Mouse (Mus musculus) heart, postnatal 0 days (tissue): ENCODE measurements at regions not wholly inside any gene's neighbourhood (a gene's known extent, or its start where the extent isn't known, plus 50 kb on each side); places are given as distances from the start of the nearest gene placed in this dataset.

Experiments
- ATAC-seq: fragments of 200-750 bp; cut with Nextera tagmentation; 2 replicates; pipeline ENCODE4 v1.8.0; 2017; ENCODE audit warnings: low read depth, moderate number of reproducible peaks, moderate library complexity; ENCODE audit not compliant: insufficient read depth
- DNase-seq: peaks from one replicate; pipeline ENCODE4 v3.0.0-alpha.2; 2016; ENCODE audit warnings: low spot score
- H3K27ac ChIP-seq: fragments of 300-500 bp; sonication (generic); 2 replicates; pipeline ENCODE4 v1.5.1; 2014; ENCODE audit warnings: low read depth, mild to moderate bottlenecking
- H3K27me3 ChIP-seq: fragments of 300-500 bp; sonication (generic); 2 replicates; pipeline ENCODE4 v1.6.1; 2014; ENCODE audit warnings: low read length, mixed read lengths; ENCODE audit not compliant: control insufficient read depth, insufficient read depth
- H3K36me3 ChIP-seq: fragments of 300-500 bp; sonication (generic); replicated peaks from 2 replicates; pipeline ENCODE4 v1.6.1; 2014; ENCODE audit warnings: low read length, mixed read lengths; ENCODE audit not compliant: control insufficient read depth, insufficient read depth
- H3K4me1 ChIP-seq: fragments of 300-500 bp; sonication (generic); 2 replicates; pipeline ENCODE4 v1.6.1; 2014; ENCODE audit warnings: antibody characterized with exemption; ENCODE audit not compliant: control insufficient read depth, insufficient read depth
- H3K4me2 ChIP-seq: fragments of 300-500 bp; sonication (generic); 2 replicates; pipeline ENCODE4 v1.6.1; 2014; ENCODE audit warnings: low read depth, mild to moderate bottlenecking, low read length, moderate library complexity
- H3K4me3 ChIP-seq: fragments of 300-500 bp; sonication (generic); 2 replicates; pipeline ENCODE4 v1.5.1; 2014; ENCODE audit warnings: low read depth, low read length
- H3K9ac ChIP-seq: fragments of 300-500 bp; sonication (generic); replicated peaks from 2 replicates; pipeline ENCODE4 v1.6.1; 2014; ENCODE audit warnings: low read depth, low read length, mixed read lengths
- H3K9me3 ChIP-seq: fragments of 300-500 bp; sonication (generic); replicated peaks from 2 replicates; pipeline ENCODE4 v1.6.1; 2016; ENCODE audit warnings: low read length; ENCODE audit not compliant: control insufficient read depth
- CTCF ChIP-seq: IDR thresholded peaks from 2 replicates; pipeline ENCODE4 v1.5.1; 2016; ENCODE audit warnings: antibody characterized with exemption, control low read depth, low read depth
- EP300 ChIP-seq: IDR thresholded peaks from 2 replicates; pipeline ENCODE4 v1.6.1; 2016; ENCODE audit warnings: antibody characterized with exemption, low read depth
- WGBS: fragments of 180-500 bp; shearing (Covaris S2); extraction: QIAGEN DNeasy Blood & Tissue Kit; methylation state at CpG from one replicate; pipeline ENCODE4 v1.1.7; 2014; 5-methylcytosine and 5-hydroxymethylcytosine counted together

GRCm38 (mm10) chr13:70336069-70336468 lies 301.4 kb downstream of the Ice1 start:
- Histone ChIP-seq H3K36me3 (no peaks in the 10 kb centered on the region), H3K9me3 (no peaks in the 10 kb centered on the region), H3K27ac (no peak overlapping the region), H3K4me1 (no peaks in the 10 kb centered on the region), H3K27me3 (no peaks in the 10 kb centered on the region), H3K9ac (no peak overlapping the region), H3K4me2 (no peak overlapping the region), H3K4me3 (no peak overlapping the region)
- ATAC-seq (no peak), DNase-seq (no peak)
- WGBS: 65% methylated on average over 4 of the region's 4 CpGs
- TF ChIP-seq EP300: no peak
- TF ChIP-seq CTCF: no peak

DNA sequence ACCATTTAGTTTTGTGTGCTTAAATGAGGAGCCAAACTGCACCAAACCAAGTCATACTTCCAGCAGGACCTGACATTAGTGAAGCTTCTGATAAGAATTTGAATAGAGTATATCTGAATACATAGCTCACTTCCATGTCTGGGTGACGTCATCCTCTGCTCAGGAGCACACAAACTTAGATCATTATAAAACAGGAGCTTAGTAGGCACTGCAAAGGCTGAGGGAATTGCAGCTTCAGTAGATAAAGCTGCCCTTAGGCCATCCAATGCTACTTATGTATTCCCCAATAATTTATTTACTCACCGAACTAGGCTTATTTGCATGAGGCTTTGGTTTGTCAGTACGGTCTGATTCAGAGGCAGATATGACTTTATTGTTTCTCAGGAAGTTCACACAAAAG lies 297.0 kb downstream of the Ice1 start:
- no peaks in the 10 kb centered on the region for H3K27me3 ChIP-seq
- no peaks in the 10 kb centered on the region for H3K36me3 ChIP-seq
- H3K4me2 ChIP-seq: no peak overlapping the region
- no peaks in the 10 kb centered on the region for H3K9me3 ChIP-seq
- H3K9ac ChIP-seq: no peak overlapping the region
- 48% methylated on average over 3 of the region's 3 CpGs for WGBS
- H3K4me3 ChIP-seq: no peak overlapping the region
- H3K4me1 ChIP-seq: no peaks in the 10 kb centered on the region
- no peak overlapping the region for H3K27ac ChIP-seq
- DNase-seq (no peak), ATAC-seq (no peak)
- no peak for TF ChIP-seq CTCF

DNA sequence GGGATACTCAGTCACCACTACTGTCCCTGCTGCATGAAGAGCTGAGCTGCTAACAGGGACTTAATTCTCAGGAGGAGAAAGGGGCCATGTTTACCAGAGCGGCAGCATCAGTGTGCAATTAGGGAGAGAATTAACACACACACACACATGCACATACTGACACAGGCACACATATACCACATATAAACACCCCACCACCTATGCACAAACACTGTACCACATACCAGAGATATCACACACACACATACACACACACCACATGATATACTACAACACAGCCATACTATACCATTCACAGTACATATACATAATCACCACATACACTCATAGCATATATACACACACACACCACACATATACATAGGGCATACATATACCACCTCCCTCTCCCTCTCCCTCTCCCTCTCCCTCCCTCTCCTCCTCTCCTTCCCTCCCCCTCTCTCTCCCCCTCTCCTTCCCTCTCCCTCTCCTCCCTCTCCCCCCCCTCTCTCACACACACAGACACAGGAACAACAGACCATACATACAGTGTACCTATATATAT lies 294.2 kb downstream of the Ice1 start:
- ATAC-seq: no peak
- Histone ChIP-seq H3K4me3 (no peak overlapping the region), H3K9me3 (no peaks in the 10 kb centered on the region), H3K4me2 (no peak overlapping the region), H3K9ac (no peak overlapping the region), H3K27ac (no peak overlapping the region), H3K36me3 (no peaks in the 10 kb centered on the region), H3K4me1 (no peaks in the 10 kb centered on the region), H3K27me3 (no peaks in the 10 kb centered on the region)
- no peak for DNase-seq
- no peak for TF ChIP-seq EP300
- no peak for TF ChIP-seq CTCF
- WGBS: 85% methylated on average over 1 of the region's 1 CpGs

GRCm38 (mm10) chr13:70343911-70344310 lies 293.5 kb downstream of the Ice1 start:
- Histone ChIP-seq H3K4me1 (no peaks in the 10 kb centered on the region), H3K4me2 (no peak overlapping the region), H3K36me3 (no peaks in the 10 kb centered on the region), H3K27ac (no peak overlapping the region), H3K9me3 (no peaks in the 10 kb centered on the region), H3K27me3 (no peaks in the 10 kb centered on the region), H3K4me3 (no peak overlapping the region), H3K9ac (no peak overlapping the region)
- DNase-seq: no peak
- no peak for TF ChIP-seq CTCF
- no peak for TF ChIP-seq EP300
- ATAC-seq: no peak
- 59% methylated on average over 2 of the region's 2 CpGs for WGBS

DNA sequence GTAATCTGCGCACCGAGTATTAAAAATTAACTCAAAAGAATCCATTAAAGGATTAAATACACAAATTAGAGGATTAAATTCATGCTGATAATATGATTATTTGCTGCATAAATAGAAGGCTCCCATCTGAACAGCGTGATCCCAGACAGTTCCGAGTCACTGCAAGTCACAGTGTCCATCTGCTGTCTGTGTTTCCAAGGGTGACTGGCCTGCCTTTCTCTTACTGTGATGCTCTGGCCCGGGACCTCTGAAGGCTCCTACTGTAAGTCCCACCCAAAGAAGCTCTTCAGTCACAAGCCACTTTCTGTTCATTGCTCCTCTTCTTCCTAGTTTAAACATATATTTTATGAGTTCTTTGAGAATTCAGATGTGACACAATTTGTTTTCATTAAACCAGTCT lies 293.1 kb downstream of the Ice1 start:
- no peaks in the 10 kb centered on the region for H3K36me3 ChIP-seq
- no peaks in the 10 kb centered on the region for H3K4me1 ChIP-seq
- H3K4me3 ChIP-seq: no peak overlapping the region
- H3K27ac ChIP-seq: no peak overlapping the region
- TF ChIP-seq CTCF (no peak), EP300 (no peak)
- H3K4me2 ChIP-seq: no peak overlapping the region
- ATAC-seq (no peak), DNase-seq (no peak)
- no peaks in the 10 kb centered on the region for H3K9me3 ChIP-seq
- WGBS: 72% methylated on average over 5 of the region's 5 CpGs
- no peak overlapping the region for H3K9ac ChIP-seq
- no peaks in the 10 kb centered on the region for H3K27me3 ChIP-seq

DNA sequence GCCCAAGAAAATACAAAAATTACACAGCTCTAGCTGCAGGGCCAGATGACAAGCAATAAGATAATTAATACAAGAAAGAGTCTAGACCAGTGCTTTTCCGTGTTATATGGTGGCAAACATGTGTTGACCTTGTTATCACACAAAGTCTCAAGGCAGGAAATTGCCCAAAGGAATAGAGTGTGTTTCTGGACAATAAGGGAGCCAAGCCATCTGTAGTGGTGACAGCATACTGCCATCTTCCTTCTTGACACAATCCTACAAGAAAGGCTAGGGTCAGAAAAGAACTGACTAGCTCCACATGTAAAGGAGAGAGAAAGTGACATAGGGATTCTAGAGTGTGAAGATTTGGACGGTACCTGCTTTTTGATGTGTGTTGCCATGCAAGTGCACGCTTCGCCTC lies 289.0 kb downstream of the Ice1 start:
- DNase-seq (no peak), ATAC-seq (no peak)
- 0 out of 2 replicates have a peak, but pooled peaks cover 4% of the 10 kb centered on the region for H3K9me3 ChIP-seq
- no peak overlapping the region for H3K4me2 ChIP-seq
- WGBS: 72% methylated on average over 4 of the region's 4 CpGs
- TF ChIP-seq CTCF (no peak), EP300 (no peak)
- H3K27ac ChIP-seq: no peak overlapping the region
- no peaks in the 10 kb centered on the region for H3K4me1 ChIP-seq
- no peaks in the 10 kb centered on the region for H3K36me3 ChIP-seq
- H3K9ac ChIP-seq: no peak overlapping the region
- H3K27me3 ChIP-seq: no peaks in the 10 kb centered on the region
- no peak overlapping the region for H3K4me3 ChIP-seq
